Mouse (Mus musculus): ENCODE results near the gene Cdk8. TPM values are rescaled to one million over a fixed set of nuclear protein-coding genes. Genes with fewer than 3 reads are reported as not detected.

Cdk8 gene
- polyA plus RNA-seq, 1 experiment from 2014 or later, result 19.6 TPM

GRCm38 (mm10) chr5:146220501-146220878, 10.5 kb upstream of the Cdk8 start:
- H3K27ac ChIP-seq, result peak overlapping the region; percentile 98
- no peaks in the 10 kb centered on the region for H3K9me3 ChIP-seq
- H3K36me3 ChIP-seq, result peaks cover 37% of the 10 kb centered on the region
- WGBS, result 9% methylated on average over 13 of the region's 13 CpGs
- peak overlapping the region; percentile 77 for H3K4me3 ChIP-seq
- no peaks in the 10 kb centered on the region for H3K27me3 ChIP-seq (ENCODE audit: insufficient read depth, poor library complexity, severe bottlenecking)
- DNase-seq (ENCODE audit: low spot score), result no peak
- H3K4me1 ChIP-seq, result peaks cover 4% of the 10 kb centered on the region; the same call in 1 of the 2 replicates

GRCm38 (mm10) chr5:146220879-146221714, 9.9 kb upstream of the Cdk8 start, which contains the start of gene Rnf6:
Gene Rnf6 (minus strand): TSS chr5:146221555.
- peak; percentile 98 for DNase-seq (ENCODE audit: low spot score)
- Histone ChIP-seq H3K36me3 (peaks cover 31% of the 10 kb centered on the region), H3K27ac (peak within 1 kb of the TSS; percentile 98), H3K27me3 (ENCODE audit: insufficient read depth, poor library complexity, severe bottlenecking) (no peaks in the 10 kb centered on the region), H3K4me3 (peak within 1 kb of the TSS; percentile 77), H3K9me3 (no peaks in the 10 kb centered on the region), H3K4me1 (peaks cover 4% of the 10 kb centered on the region; the same call in 1 of the 2 replicates)
- WGBS, result under 1% methylated on average over 67 of the region's 67 CpGs

DNA sequence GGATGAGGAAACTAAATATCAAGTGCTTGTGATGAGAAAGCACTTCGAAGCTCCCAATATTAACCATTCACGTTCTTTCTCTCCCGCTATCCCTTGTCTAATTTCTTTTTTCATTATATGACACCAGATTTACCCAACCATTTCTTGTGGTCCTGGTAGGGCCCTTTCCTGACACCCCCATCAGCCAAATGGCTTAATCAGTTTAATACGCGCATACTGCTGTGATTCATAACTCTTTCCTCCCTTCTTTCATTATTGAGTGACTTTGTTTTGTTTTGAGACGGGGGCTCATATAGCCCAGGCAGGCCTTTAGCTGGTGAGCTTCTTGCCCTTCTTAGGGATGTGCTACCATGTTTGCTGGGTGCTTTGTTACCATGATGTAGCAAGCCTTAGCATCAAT, 9.3 kb upstream of the Cdk8 start:
- peak overlapping the region; percentile 98 for H3K27ac ChIP-seq
- no peaks in the 10 kb centered on the region for H3K9me3 ChIP-seq
- peaks cover 28% of the 10 kb centered on the region for H3K36me3 ChIP-seq
- H3K27me3 ChIP-seq (ENCODE audit: insufficient read depth, poor library complexity, severe bottlenecking), result no peaks in the 10 kb centered on the region
- DNase-seq (ENCODE audit: low spot score), result no peak
- H3K4me3 ChIP-seq, result peak overlapping the region; percentile 77
- H3K4me1 ChIP-seq, result peaks cover 4% of the 10 kb centered on the region; the same call in 1 of the 2 replicates
- 37% methylated on average over 6 of the region's 6 CpGs for WGBS

- no peak for DNase-seq (ENCODE audit: low spot score)
- 89% methylated on average over 5 of the region's 5 CpGs for WGBS
These were observed 7.2 kb upstream of the Cdk8 start for GRCm38 (mm10) chr5:146223786-146224185.

GRCm38 (mm10) chr5:146227496-146227895, 3.5 kb upstream of the Cdk8 start:
- DNase-seq (ENCODE audit: low spot score), result no peak
- H3K9me3 ChIP-seq, result no peaks in the 10 kb centered on the region
- H3K36me3 ChIP-seq, result no peaks in the 10 kb centered on the region
- no peak overlapping the region for H3K4me3 ChIP-seq
- H3K4me1 ChIP-seq, result peaks cover 4% of the 10 kb centered on the region; the same call in 1 of the 2 replicates
- H3K27me3 ChIP-seq (ENCODE audit: insufficient read depth, poor library complexity, severe bottlenecking), result no peaks in the 10 kb centered on the region
- H3K27ac ChIP-seq, result no peak overlapping the region
- WGBS, result 80% methylated on average over 8 of the region's 8 CpGs

More at GRCm38 (mm10) chr5:146223786-146224185, 7.2 kb upstream of the Cdk8 start:
- Histone ChIP-seq H3K36me3 (peaks cover 10% of the 10 kb centered on the region; the same call in 1 of the 2 replicates), H3K27me3 (ENCODE audit: insufficient read depth, poor library complexity, severe bottlenecking) (no peaks in the 10 kb centered on the region), H3K27ac (no peak overlapping the region), H3K4me3 (no peak overlapping the region), H3K9me3 (no peaks in the 10 kb centered on the region), H3K4me1 (peaks cover 4% of the 10 kb centered on the region; the same call in 1 of the 2 replicates)

GRCm38 (mm10) chr5:146229869-146230650, 970 bp upstream of the Cdk8 start:
- no peak for DNase-seq (ENCODE audit: low spot score)
- H3K9me3 ChIP-seq, result no peaks in the 10 kb centered on the region

DNA sequence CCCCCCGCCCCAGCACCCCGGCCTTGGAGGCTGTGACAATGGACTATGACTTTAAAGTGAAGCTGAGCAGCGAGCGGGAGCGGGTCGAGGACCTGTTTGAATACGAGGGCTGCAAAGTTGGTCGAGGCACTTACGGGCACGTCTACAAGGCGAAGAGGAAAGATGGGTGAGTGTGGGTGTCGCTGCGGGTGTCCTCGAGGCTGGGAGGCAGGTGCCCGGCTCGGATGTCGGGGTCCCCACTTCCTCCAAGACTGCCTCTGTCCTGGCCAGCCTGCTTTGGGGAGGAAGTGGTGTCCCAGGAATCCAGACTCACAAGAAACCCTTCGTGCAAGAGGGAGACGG, 596 bp downstream of the Cdk8 start:
- H3K27me3 ChIP-seq (ENCODE audit: insufficient read depth, poor library complexity, severe bottlenecking), result no peaks in the 10 kb centered on the region
- peak overlapping the region; percentile 83 for H3K4me3 ChIP-seq
- peaks cover 9% of the 10 kb centered on the region for H3K4me1 ChIP-seq
- H3K9me3 ChIP-seq, result no peaks in the 10 kb centered on the region
- no peaks in the 10 kb centered on the region for H3K36me3 ChIP-seq
- peak; percentile 83 for DNase-seq (ENCODE audit: low spot score)
- WGBS, result under 1% methylated on average over 19 of the region's 19 CpGs
- peak overlapping the region; percentile 96 for H3K27ac ChIP-seq

More at GRCm38 (mm10) chr5:146229869-146230650, 970 bp upstream of the Cdk8 start:
- H3K4me3 ChIP-seq, result peak overlapping the region; percentile 83
- no peaks in the 10 kb centered on the region for H3K27me3 ChIP-seq (ENCODE audit: insufficient read depth, poor library complexity, severe bottlenecking)
- peak overlapping the region; percentile 96 for H3K27ac ChIP-seq
- no peaks in the 10 kb centered on the region for H3K36me3 ChIP-seq
- peaks cover 9% of the 10 kb centered on the region for H3K4me1 ChIP-seq
- WGBS, result 57% methylated on average over 17 of the region's 17 CpGs

DNA sequence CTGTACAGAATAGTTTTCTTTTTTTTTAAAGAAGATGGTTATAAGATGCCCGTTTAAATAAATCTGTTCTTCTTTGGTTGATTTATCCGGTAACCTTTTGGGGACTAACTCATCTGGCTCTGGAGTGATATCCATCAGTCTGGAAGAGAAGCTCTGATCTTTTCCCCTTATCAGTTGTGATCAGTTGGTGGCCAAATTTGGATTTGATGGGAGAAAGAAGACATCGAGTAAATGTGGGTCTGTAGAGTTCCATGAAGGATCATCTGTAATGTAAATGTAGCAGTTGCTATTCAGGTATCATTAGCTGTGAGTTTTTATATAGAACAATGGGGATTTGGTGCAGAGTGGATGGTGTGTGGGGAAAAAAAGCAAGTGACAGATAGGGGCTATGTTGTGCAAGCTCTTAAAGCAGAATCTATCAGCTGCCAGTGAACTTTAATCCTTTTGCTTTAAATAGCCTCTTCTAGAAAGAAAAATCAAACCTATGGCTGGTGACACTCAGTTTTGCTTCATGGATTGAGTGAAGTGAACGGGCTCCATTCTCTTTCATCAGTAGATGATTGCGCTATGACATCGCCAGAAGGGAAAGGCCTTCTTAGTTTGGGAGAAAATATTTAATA, 1.1 kb downstream of the Cdk8 start:
- no peaks in the 10 kb centered on the region for H3K27me3 ChIP-seq (ENCODE audit: insufficient read depth, poor library complexity, severe bottlenecking)
- 41% methylated on average over 6 of the region's 6 CpGs for WGBS
- no peaks in the 10 kb centered on the region for H3K36me3 ChIP-seq
- peaks cover 11% of the 10 kb centered on the region for H3K4me1 ChIP-seq
- no peak for DNase-seq (ENCODE audit: low spot score)
- no peaks in the 10 kb centered on the region for H3K9me3 ChIP-seq
- peak overlapping the region; percentile 96 for H3K27ac ChIP-seq
- peak overlapping the region; percentile 83 for H3K4me3 ChIP-seq

- H3K27me3 ChIP-seq (ENCODE audit: insufficient read depth, poor library complexity, severe bottlenecking), result no peaks in the 10 kb centered on the region
- 71% methylated on average over 11 of the region's 11 CpGs for WGBS
- H3K4me1 ChIP-seq, result peaks cover 18% of the 10 kb centered on the region
- H3K27ac ChIP-seq, result no peak overlapping the region
- no peaks in the 10 kb centered on the region for H3K9me3 ChIP-seq
- 0 out of 2 replicates have a peak, but pooled peaks cover 3% of the 10 kb centered on the region for H3K36me3 ChIP-seq
- no peak for DNase-seq (ENCODE audit: low spot score)
- peak overlapping the region; percentile 83 for H3K4me3 ChIP-seq
These were observed 1.8 kb downstream of the Cdk8 start for GRCm38 (mm10) chr5:146232816-146233215.

DNA sequence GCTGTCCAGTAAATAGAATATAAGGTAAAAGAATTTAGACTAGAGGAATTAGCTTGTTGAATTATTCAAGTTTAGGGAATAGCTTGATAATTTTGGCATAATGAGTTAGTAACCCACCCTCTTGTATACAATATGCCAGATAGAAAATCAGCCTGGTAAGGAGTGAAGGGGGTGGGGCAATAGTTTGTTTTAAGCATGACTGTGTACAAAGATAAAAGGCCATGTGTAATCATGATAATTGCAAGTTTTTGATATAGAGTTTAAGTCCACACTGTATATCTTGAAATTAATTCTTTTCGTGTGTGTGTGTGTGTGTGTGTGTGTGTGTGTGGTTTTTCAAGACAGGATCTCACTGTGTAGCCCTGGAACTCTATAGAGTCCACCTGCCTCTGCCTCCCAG, 3.3 kb downstream of the Cdk8 start:
- Histone ChIP-seq H3K27me3 (ENCODE audit: insufficient read depth, poor library complexity, severe bottlenecking) (no peaks in the 10 kb centered on the region), H3K4me3 (no peak overlapping the region), H3K36me3 (0 out of 2 replicates have a peak, but pooled peaks cover 3% of the 10 kb centered on the region), H3K9me3 (no peaks in the 10 kb centered on the region), H3K27ac (no peak overlapping the region), H3K4me1 (peaks cover 23% of the 10 kb centered on the region)
- DNase-seq (ENCODE audit: low spot score), result no peak
- WGBS, result 84% methylated on average over 1 of the region's 1 CpGs

GRCm38 (mm10) chr5:146238274-146238673, 7.2 kb downstream of the Cdk8 start:
- Histone ChIP-seq H3K36me3 (0 out of 2 replicates have a peak, but pooled peaks cover 3% of the 10 kb centered on the region), H3K9me3 (no peaks in the 10 kb centered on the region), H3K4me3 (no peak overlapping the region), H3K27me3 (ENCODE audit: insufficient read depth, poor library complexity, severe bottlenecking) (no peaks in the 10 kb centered on the region), H3K4me1 (peaks cover 19% of the 10 kb centered on the region), H3K27ac (no peak overlapping the region)
- WGBS, result 84% methylated on average over 10 of the region's 10 CpGs
- no peak for DNase-seq (ENCODE audit: low spot score)

GRCm38 (mm10) chr5:146240771-146241170, 9.7 kb downstream of the Cdk8 start:
- Histone ChIP-seq H3K4me3 (no peak overlapping the region), H3K9me3 (no peaks in the 10 kb centered on the region), H3K27me3 (ENCODE audit: insufficient read depth, poor library complexity, severe bottlenecking) (no peaks in the 10 kb centered on the region), H3K4me1 (peaks cover 23% of the 10 kb centered on the region), H3K27ac (no peak overlapping the region), H3K36me3 (0 out of 2 replicates have a peak, but pooled peaks cover 3% of the 10 kb centered on the region)
- WGBS, result 85% methylated on average over 2 of the region's 2 CpGs
- no peak for DNase-seq (ENCODE audit: low spot score)

All from heart, embryonic 10.5 days (tissue).